Mouse (Mus musculus) urinary bladder, adult 2 months (tissue): ENCODE results near the gene Plcb4. TPM values are rescaled to one million over a fixed set of nuclear protein-coding genes. Genes with fewer than 3 reads are reported as not detected.

Experiments
- DNase-seq: peaks from one replicate; pipeline ENCODE4 v3.0.0; 2022; ENCODE audit warnings: low spot score
- polyA plus RNA-seq: library from polyadenylated mRNA; depleted of rRNA; stranded (reverse); fragments of >200 nt; gene quantifications from 2 replicates; pipeline ENCODE4 v1.2.3, GENCODE M21; 2012

The Plcb4 gene
- polyA plus RNA-seq, 1 experiment = 259 TPM

DNA sequence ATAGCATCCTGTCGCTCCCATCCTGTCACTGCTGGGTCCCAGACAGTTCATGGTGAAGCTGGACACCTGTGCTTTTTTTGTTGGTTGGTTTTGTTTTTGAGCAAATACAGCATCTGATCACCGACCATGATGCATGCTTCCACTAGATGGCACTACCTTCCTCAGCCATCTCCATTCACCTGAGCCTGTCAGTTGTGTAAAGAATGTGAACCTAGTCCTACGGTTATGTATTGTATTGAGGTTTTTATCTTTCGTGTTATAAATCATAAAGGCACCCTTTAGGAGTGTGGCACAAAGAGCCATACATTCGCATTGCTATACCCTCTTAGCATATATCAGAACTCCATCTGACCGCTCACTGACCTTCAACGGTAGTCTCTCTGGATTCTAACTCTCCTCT, 343.3 kb downstream of the Plcb4 start:
- no peak for DNase-seq

DNA sequence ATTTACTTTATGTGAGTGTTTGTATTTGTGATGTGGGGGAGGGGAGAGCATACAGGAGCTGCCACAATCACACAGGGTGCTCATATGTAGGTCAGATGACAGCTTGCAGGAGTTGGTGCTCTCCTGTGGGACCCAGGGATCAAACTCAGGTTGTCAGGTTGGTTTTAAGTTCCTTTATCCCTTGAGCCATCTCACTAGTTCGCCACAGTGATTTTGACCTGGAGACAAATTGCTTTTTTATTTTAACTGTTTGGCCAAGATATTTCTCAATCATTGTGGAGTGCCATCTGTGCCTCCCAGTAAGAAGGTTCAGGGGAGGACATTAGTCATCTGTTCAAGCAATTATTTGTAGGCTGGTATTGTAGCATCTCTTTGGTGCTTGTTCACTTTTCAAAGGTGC, 345.0 kb downstream of the Plcb4 start:
- DNase-seq = no peak

DNA sequence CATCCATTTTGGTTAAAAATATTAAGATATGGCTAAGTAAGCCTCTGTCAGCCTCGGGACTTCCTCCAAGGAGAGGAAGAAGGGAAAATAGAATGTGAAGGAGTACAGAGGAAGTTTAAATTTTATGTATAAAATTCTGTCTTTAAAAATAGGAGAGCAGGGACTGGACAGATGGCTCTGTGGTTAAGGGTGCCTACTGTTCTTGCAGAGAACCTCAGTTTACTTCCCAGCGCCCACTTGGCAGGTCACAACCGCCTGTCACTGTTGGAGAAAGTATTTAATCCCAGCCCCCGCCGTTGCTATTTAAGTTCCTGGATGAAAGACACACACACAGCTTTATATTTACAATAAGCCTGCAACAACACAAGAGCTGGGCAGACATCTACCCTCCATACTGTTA, 347.5 kb downstream of the Plcb4 start:
- DNase-seq = no peak

DNA sequence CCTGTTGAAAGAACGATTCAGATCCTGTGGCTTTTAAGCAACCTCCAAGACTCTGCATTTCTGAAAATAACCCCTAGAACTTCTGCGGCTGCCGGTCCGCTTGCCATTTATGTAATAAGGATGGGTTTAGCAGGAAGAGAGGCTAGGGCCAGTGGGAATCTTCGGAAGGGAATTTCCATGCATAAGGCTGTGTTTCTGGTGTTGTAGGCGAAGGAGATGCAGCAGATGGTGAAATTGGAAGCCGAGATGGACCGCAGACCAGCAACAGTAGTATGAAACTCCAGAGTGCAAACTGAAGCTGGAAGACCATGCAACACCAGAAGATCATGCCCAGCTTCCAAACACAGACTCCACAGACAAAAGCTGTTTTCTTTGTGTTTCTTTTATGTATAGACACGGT, 353.9 kb downstream of the Plcb4 start:
- no peak for DNase-seq

DNA sequence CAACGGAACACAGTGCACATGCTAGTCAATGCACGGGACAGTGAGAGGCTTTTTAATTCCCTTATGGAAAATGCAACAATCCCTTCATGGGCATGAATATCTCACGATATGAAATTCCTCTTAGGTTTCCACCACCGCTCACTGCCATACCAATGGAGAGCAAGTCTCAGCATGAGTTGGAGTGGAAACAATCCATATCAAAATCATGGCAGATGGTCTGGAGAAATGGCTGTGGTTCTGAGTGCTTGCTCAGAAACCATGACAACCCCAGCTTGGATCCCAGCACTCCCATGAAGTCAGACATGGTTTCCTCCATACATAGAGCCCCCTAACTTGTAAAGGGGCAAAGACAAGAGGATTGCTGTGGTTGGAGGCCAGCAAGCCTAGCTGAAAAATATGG, 389.7 kb downstream of the Plcb4 start:
- no peak for DNase-seq

DNA sequence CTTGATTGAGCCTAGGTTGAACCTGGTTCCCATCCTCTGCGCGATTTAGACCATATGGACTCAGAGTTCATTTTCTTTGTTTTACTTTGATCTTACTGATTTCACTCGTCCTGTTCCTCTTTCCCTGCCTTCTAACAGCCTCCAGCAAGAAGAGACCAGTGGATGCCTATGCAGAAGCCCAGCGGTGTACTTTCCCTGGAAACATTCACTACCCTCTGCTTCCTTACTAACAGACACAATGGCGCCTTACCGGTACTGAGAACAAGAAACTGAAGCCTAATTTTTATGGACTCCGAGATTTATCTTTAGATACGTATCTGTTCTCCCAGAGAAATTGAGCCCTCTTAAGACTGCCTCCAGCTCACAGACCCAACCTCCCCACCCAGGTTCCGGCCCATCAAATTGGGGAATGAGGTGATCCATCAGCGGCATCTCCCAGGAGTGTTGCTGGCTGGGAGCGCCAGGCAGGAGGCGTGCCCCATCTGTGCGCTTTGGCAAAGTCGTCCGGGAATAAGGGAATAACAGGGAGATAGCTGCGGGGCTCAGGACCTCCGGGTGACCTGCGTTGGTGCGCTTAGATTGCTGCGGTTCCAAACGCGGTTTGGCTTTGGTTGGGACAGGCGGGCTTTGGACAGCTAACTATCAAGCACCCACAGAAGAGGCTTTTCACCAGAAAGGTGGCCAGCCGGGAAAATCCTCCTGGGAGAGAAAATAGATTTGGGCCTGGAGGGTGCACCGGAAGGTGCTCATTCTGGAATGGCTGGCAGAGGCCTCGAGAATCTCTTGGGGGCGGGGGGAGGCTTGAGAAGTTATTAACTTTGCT, 392.2 kb downstream of the Plcb4 start:
- DNase-seq = no peak

DNA sequence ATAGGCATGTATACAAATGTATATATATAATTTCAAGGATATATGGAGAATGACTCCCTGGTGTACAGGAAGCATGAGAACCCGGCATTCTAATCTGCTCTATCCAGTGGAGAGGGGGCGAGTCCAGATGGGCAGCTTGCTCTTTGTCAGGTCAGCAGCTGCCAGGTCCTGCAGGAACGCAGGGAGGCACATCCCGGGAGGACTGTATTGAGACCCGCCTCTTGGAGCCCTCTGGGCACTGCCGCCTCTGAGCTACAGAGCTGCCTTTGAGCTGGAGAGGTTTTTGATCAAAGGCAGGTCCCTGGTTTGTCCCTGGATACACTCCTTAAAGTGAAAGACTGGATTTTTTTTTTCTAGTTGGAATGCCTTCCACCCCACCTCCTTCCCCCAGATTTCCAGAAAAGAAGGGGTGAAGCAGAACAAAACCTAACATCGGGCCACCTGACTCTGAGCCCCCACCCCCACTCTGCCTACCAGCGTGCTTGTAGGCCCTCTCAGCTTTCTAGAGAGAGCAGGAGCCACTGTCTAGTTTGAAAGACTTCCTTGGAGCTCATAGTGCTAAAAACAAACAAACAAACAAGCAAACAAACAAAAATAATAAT, 393.0 kb downstream of the Plcb4 start, which contains the start of gene Lamp5:
TSS of gene Lamp5 (plus strand) at position 552 of the 602 bp plus-strand sequence.
- DNase-seq = no peak

DNA sequence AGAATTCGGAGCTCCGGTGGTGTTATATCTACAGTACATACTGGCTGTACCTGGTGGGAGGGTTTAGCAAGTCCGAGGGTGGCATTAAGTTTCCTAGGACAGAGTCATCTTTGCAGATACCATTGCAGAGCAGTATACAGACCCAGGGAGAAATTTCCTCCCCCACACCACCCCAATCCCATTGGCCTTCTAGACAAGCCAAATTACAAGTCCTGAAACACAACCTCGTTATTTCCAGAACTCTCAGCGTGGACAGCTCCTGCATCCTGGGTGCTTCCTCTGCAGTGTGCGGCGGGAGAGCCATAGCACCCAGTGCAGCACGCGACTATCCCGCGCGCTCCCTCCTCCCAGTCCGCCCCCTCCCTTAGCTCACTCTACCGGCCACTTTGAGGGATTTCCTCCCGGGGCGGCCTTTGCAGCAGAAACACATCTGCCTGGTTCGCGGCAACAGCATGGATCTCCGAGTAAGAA, 399.1 kb downstream of the Plcb4 start:
- DNase-seq = no peak

DNA sequence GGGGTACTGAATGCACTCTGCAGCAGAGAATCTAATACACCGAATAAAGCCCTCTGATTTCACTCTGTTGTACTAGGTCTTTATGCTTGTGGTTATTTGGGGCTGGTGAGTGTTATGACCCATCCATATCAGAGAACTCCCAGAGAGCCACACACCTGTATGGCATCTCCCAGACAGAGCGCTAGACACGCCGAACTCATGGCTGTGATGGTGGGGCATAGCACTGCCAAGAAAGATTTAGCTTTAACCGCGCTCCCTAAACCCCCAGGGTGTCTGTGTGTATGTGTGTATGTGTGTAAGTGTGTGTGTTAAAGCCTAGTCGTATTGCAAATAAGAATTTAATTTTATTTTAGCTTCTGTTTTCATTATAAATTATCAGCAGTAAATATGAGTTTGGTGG, 399.6 kb downstream of the Plcb4 start:
- DNase-seq = no peak

DNA sequence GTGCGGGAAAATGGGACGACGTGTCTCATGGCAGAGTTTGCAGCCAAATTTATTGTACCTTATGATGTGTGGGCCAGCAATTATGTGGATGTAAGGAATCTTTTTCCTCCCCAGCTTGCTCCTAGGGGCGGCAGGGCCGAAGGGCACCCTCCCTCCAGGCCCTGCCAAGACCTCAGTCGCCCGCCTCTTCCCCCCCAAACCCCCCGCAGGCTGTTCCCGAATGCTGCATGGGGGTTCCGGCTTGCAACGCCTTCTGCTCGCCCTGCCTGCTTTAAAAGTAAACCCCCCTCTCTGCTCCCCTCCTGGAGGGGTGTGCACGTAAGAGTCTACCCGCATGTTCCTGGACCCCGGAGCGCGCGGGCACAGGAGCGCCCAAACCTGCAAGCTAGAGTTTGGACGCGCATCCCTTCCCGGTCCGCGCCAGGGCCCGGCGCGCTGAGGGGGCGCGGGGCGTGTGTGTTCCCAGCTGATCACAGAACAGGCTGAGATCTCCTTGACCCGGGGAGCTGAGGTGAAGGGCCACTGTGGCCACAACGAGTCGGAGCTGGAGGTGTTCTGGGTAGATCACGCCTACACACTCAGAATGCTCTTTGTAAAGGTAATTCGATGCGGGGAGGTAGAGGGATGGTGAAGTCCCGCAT, 400.3 kb downstream of the Plcb4 start:
- DNase-seq = no peak
